Mouse (Mus musculus) ES-E14 (cell line): ENCODE measurements around the gene Pcmt1. TPM values are rescaled to one million over a fixed set of nuclear protein-coding genes. Genes with fewer than 3 reads are reported as not detected.

ENCODE experiments used
- DNase-seq: peaks from one replicate; pipeline ENCODE4 v3.0.0-alpha.2; 2013; ENCODE audit warnings: low read depth, low spot score
- H3K27ac ChIP-seq: 2 replicates; pipeline ENCODE4 v1.5.1; 2012; ENCODE audit warnings: low read depth, mild to moderate bottlenecking, low read length, moderate library complexity, mixed read lengths; ENCODE audit not compliant: poor library complexity, insufficient read depth, severe bottlenecking
- H3K36me3 ChIP-seq: 2 replicates; pipeline ENCODE4 v1.6.1; 2012; ENCODE audit warnings: mild to moderate bottlenecking, low read length, moderate library complexity, mixed read lengths; ENCODE audit not compliant: control insufficient read depth, poor library complexity, insufficient read depth, severe bottlenecking
- H3K4me1 ChIP-seq, 2 experiments: fragments of 150-350 bp in 1 of 2; sonication (generic) in 1 of 2; 2 replicates each; pipeline ENCODE4 v1.6.1; 2012; ENCODE audit warnings: low read length in 2 of 2, mild to moderate bottlenecking in 1 of 2, mixed read lengths in 1 of 2; ENCODE audit not compliant: control insufficient read depth in 2 of 2, insufficient read depth in 2 of 2, poor library complexity in 1 of 2
- H3K4me3 ChIP-seq, 2 experiments: fragments of 150-350 bp in 1 of 2; sonication (generic) in 1 of 2; 2 replicates each; pipeline ENCODE4 v1.5.1; 2012; ENCODE audit warnings: low read length in 2 of 2, low read depth in 1 of 2, mild to moderate bottlenecking in 1 of 2, mixed read lengths in 1 of 2; ENCODE audit not compliant: insufficient read depth in 1 of 2, poor library complexity in 1 of 2, severe bottlenecking in 1 of 2
- H3K9ac ChIP-seq: 2 replicates; pipeline ENCODE4 v1.6.1; 2012; ENCODE audit warnings: low read depth, mild to moderate bottlenecking, low read length, mixed read lengths; ENCODE audit not compliant: poor library complexity, insufficient read depth, severe bottlenecking
- H3K9me3 ChIP-seq: fragments of 150-350 bp; sonication (generic); 2 replicates; pipeline ENCODE4 v1.6.1; 2012; ENCODE audit warnings: low read depth, mild to moderate bottlenecking, low read length; ENCODE audit not compliant: control insufficient read depth, insufficient read depth
- CHD2 ChIP-seq: IDR thresholded peaks from 2 replicates; pipeline ENCODE4 v1.6.1; 2014; ENCODE audit warnings: mild to moderate bottlenecking, low read depth, low read length, inconsistent platforms
- HCFC1 ChIP-seq: IDR thresholded peaks from 2 replicates; pipeline ENCODE4 v1.6.1; 2012; ENCODE audit warnings: low read length, inconsistent platforms, borderline replicate concordance; ENCODE audit not compliant: insufficient read depth
- MAFK ChIP-seq: IDR thresholded peaks from 2 replicates; pipeline ENCODE4 v1.6.1; 2014; ENCODE audit warnings: mild to moderate bottlenecking, low read depth, low read length, inconsistent platforms; ENCODE audit not compliant: insufficient read depth
- ZC3H11A ChIP-seq: IDR thresholded peaks from 2 replicates; pipeline ENCODE4 v1.6.1; 2012; ENCODE audit warnings: low read depth, mild to moderate bottlenecking, inconsistent platforms, low read length, borderline replicate concordance
- ZNF384 ChIP-seq: IDR thresholded peaks from 2 replicates; pipeline ENCODE4 v1.6.1; 2012; ENCODE audit warnings: low read depth, low read length, inconsistent platforms
- in situ Hi-C, 2 experiments: fragments of 600-800 bp; cut with MboI; formaldehyde crosslinking; loops; one replicate each; pipeline ENCODE4 v1.15.1; 2025; ENCODE audit warnings: low sequenced_read_pairs in 2 of 2, inconsistent platforms in 1 of 2; ENCODE audit not compliant: unreplicated experiment in 2 of 2
- total RNA-seq: library from RNA; depleted of rRNA; stranded (reverse); fragments of 300-350 nt; gene quantifications from 2 replicates; pipeline ENCODE4 v1.2.3, GENCODE M21; 2012; rRNA removed

The Pcmt1 gene
- total RNA-seq, 1 experiment = 118 TPM

DNA sequence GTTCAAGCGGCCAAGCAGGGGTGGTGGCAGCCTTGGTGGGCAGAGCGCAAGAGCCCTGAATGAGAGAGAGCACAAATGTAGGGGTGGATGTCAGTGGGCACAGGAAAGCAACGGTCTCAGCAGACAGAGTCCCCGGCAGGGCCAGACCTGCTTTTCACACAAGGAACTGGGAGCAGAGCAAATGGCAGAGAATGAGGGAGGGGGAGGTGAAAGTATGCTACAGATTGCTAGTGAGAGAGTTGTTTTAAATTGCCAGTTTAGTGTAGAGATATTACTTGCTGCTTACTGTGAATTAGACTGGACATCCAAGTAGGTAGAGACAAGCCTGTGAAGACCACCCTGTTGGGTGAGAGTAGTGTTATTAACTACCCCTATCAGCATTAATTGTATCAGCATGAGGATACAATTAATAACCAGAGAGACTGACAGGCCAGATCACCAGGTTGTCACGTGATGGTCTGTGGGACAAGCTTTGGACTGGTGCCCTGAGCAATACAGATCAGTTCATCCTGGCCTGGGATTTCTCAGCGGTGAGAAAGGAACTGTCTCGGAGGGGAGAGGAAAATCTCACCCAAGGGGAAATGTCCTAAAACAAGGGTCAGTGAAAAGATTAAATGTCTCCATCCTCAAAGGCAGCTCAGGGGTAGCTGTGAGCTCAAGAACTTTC lies 97.9 kb downstream of the Pcmt1 start:
- no peak overlapping the region for H3K27ac ChIP-seq
- no peak overlapping the region for H3K9ac ChIP-seq
- no peak for DNase-seq
- in situ Hi-C loops = no loop called here
- peaks cover 0 to 5% of the 10 kb centered on the region in 2 experiments; a peak in 1 of 4 replicates for H3K4me1 ChIP-seq
- no peaks in the 10 kb centered on the region for H3K9me3 ChIP-seq
- TF ChIP-seq HCFC1 = no peak
- no peak for TF ChIP-seq MAFK
- no peak for TF ChIP-seq ZNF384
- no peak for TF ChIP-seq ZC3H11A
- no peaks in the 10 kb centered on the region for H3K36me3 ChIP-seq
- no peak overlapping the region for H3K4me3 ChIP-seq

DNA sequence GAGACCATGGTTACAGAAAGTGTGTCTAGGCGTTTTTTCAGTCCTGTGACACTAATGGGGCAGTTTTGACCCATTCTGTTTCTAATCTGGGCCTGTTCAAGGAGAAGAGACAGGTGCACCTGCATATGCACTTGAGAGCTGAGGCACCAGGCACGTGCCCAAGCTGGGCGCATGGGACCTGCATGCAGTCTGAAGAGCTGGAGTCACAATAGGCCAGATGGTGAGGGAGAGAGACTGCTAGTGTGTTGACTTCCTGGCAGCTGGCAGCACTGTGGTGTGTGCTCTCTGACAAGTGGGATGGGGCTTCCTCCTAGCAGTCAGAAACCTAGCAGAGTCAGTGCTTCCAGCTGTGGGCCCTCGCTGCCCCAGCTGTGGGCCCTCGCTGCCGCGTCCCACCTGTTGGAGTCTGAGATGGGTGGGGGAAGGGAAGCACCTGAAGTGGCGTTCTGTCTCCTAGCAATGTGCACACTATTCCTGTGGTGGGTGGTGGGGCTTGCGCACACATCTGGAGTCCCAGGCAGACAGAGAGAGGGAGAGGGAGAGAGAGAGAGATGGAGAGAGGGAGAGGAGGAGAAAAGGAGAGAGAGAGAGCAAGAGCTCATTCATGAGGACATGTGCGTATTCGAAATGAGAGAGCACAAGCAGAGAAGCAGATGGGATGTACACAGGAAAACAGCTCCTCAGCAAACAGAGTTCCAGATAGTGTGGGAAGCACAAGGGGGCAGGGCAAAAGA lies 98.6 kb downstream of the Pcmt1 start:
- no peak overlapping the region for H3K9ac ChIP-seq
- H3K9me3 ChIP-seq = no peaks in the 10 kb centered on the region
- no peaks in the 10 kb centered on the region for H3K36me3 ChIP-seq
- no peak overlapping the region for H3K27ac ChIP-seq
- TF ChIP-seq MAFK (no peak), CHD2 (no peak), ZNF384 (no peak), HCFC1 (no peak), ZC3H11A (no peak)
- no peak overlapping the region for H3K4me3 ChIP-seq
- peaks cover 0 to 5% of the 10 kb centered on the region in 2 experiments; a peak in 1 of 4 replicates for H3K4me1 ChIP-seq
- in situ Hi-C loops = no loop called here
- no peak for DNase-seq

DNA sequence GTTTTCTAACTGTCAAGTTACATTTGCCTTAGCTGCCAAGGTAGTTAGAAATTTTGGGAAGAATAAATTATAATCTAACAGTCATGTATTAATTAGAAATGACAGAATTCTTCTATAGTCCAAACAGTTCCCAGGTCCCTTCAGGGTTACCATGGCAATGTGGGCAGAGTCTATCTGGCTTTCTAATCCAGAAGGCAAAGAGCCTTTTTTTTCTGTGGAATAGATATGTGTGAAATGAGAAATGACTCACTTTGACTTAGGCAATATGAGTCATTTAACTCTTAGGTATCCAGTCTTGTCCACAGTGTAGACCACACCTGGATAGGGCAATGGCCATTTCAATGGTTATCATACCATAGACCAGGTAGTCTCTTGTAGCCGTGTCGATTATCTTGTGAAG lies 99.5 kb downstream of the Pcmt1 start:
- no peak for TF ChIP-seq ZNF384
- no peak for TF ChIP-seq CHD2
- TF ChIP-seq ZC3H11A = no peak
- no peak for TF ChIP-seq HCFC1
- no peak for TF ChIP-seq MAFK
- no peaks in the 10 kb centered on the region for H3K36me3 ChIP-seq
- H3K9ac ChIP-seq = no peak overlapping the region
- peaks cover 0 to 5% of the 10 kb centered on the region in 2 experiments; a peak in 1 of 4 replicates for H3K4me1 ChIP-seq
- no peak for DNase-seq
- no peak overlapping the region for H3K27ac ChIP-seq
- in situ Hi-C loops = no loop called here
- no peak overlapping the region for H3K4me3 ChIP-seq
- H3K9me3 ChIP-seq = no peaks in the 10 kb centered on the region

Other genes starting within 250 kb of the Pcmt1 start
- gene Ulbp1, start 207.5 kb downstream of the Pcmt1 start, total RNA-seq = 11.2 and 23.6 TPM in 2 replicates
- gene Lrp11, start 91.3 kb downstream of the Pcmt1 start, total RNA-seq = 25.6 and 44.0 TPM in 2 replicates
- gene Nup43, start 13.6 kb downstream of the Pcmt1 start, total RNA-seq = 58.6 and 81.1 TPM in 2 replicates
- 6.0 and 6.3 TPM in 2 replicates for gene Lats1, start 78 bp upstream of the Pcmt1 start, total RNA-seq
- gene Katna1, start 44.9 kb upstream of the Pcmt1 start, total RNA-seq = 36.6 and 44.0 TPM in 2 replicates
- gene Ginm1, start 111.7 kb upstream of the Pcmt1 start, total RNA-seq = 29.4 and 34.4 TPM in 2 replicates
- gene Ppil4, start 111.8 kb upstream of the Pcmt1 start, total RNA-seq = 30.9 and 38.6 TPM in 2 replicates
- 0.04 and 0.11 TPM in 2 replicates for gene Zc3h12d, start 151.3 kb upstream of the Pcmt1 start, total RNA-seq